Mouse (Mus musculus): Measurements from ENCODE around the gene Mbd6.
A peak's percentile ranks its signal among the peaks of the same experiment; 100 is the strongest.

GRCm38 (mm10) chr10:127288800-127289572, at the start of gene Mbd6:
- TF ChIP-seq POLR2A (IDR thresholded peaks at IDR 0.05; ENCODE audit: borderline replicate concordance, insufficient read depth, low read length) (0 out of 2 replicates have a peak, but pooled peaks have one; percentile 33), CTCF (IDR thresholded peaks at IDR 0.05; ENCODE audit: borderline replicate concordance, insufficient read depth, low read depth, low read length) (no peak)
